Mouse (Mus musculus) midbrain, embryonic 11.5 days (tissue): ENCODE results near the gene Dhfr. TPM values are rescaled to one million over a fixed set of nuclear protein-coding genes. Genes with fewer than 3 reads are reported as not detected.

ENCODE experiments used
- ATAC-seq: fragments of 200-750 bp; cut with Nextera tagmentation; 2 replicates; pipeline ENCODE4 v1.8.0; 2017; ENCODE audit warnings: moderate TSS enrichment, moderate library complexity; ENCODE audit not compliant: low FRiP score
- DNase-seq: peaks from one replicate; pipeline ENCODE4 v3.0.0; 2015; ENCODE audit warnings: low spot score; ENCODE audit errors: missing footprints
- H3K27ac ChIP-seq: fragments of 300-500 bp; sonication (generic); 2 replicates; pipeline ENCODE4 v1.5.1; 2014; ENCODE audit warnings: low read depth, low read length
- H3K27me3 ChIP-seq: fragments of 300-500 bp; sonication (generic); 2 replicates; pipeline ENCODE4 v1.6.1; 2014; ENCODE audit warnings: mild to moderate bottlenecking, low read length, moderate library complexity, mixed read lengths; ENCODE audit not compliant: control insufficient read depth, insufficient read depth
- H3K36me3 ChIP-seq: fragments of 300-500 bp; sonication (generic); 2 replicates; pipeline ENCODE4 v1.6.1; 2014; ENCODE audit warnings: mild to moderate bottlenecking, low read length, moderate library complexity, mixed read lengths; ENCODE audit not compliant: control insufficient read depth, insufficient read depth
- H3K4me1 ChIP-seq: fragments of 300-500 bp; sonication (generic); 2 replicates; pipeline ENCODE4 v1.6.1; 2014; ENCODE audit warnings: low read length; ENCODE audit not compliant: control insufficient read depth, insufficient read depth
- H3K4me2 ChIP-seq: fragments of 300-500 bp; sonication (generic); 2 replicates; pipeline ENCODE4 v1.6.1; 2014; ENCODE audit warnings: mild to moderate bottlenecking, moderate library complexity
- H3K4me3 ChIP-seq: fragments of 300-500 bp; sonication (generic); 2 replicates; pipeline ENCODE4 v1.5.1; 2014; ENCODE audit warnings: low read depth, low read length
- H3K9ac ChIP-seq: fragments of 300-500 bp; sonication (generic); 2 replicates; pipeline ENCODE4 v1.6.1; 2014; ENCODE audit warnings: low read length
- H3K9me3 ChIP-seq: fragments of 300-500 bp; sonication (generic); 2 replicates; pipeline ENCODE4 v1.6.1; 2016; ENCODE audit warnings: low read length; ENCODE audit not compliant: control insufficient read depth
- WGBS: fragments of 180-500 bp; shearing (Covaris S2); extraction: QIAGEN DNeasy Blood & Tissue Kit; methylation state at CpG from one replicate; pipeline ENCODE4 v1.1.7; 2014; 5-methylcytosine and 5-hydroxymethylcytosine counted together
- polyA plus RNA-seq: library from polyadenylated mRNA; unstranded; fragments of >200 nt; fragmentation: Nextera tagmentation; extraction: Ambion mirVana; gene quantifications from 2 replicates; pipeline ENCODE4 v1.2.1, GENCODE M21; 2014

Dhfr gene
- polyA plus RNA-seq, result 25.3 and 25.8 TPM in 2 replicates

- Histone ChIP-seq H3K4me2 (peak within 1 kb of the TSS; percentile 90), H3K27me3 (no peaks in the 10 kb centered on the region), H3K9ac (peak within 1 kb of the TSS; percentile 73), H3K27ac (peak within 1 kb of the TSS; percentile 46), H3K4me1 (peaks cover 10% of the 10 kb centered on the region; the same call in 1 of the 2 replicates), H3K9me3 (no peaks in the 10 kb centered on the region), H3K36me3 (no peaks in the 10 kb centered on the region; the same call in 1 of the 2 replicates), H3K4me3 (peak within 1 kb of the TSS; percentile 68)
- peak; percentile 98 for ATAC-seq
- under 1% methylated on average over 75 of the region's 76 CpGs for WGBS
- peak; percentile 100 for DNase-seq
These were observed at the start of gene Dhfr, which contains the start of gene Msh3 for GRCm38 (mm10) chr13:92354456-92355271. Dhfr (plus strand) TSS chr13:92354726. Msh3 (minus strand) TSS chr13:92355003.

GRCm38 (mm10) chr13:92305680-92306079, 48.8 kb upstream of the Dhfr start, which contains the start of gene Gm20379:
Gm20379 (plus strand) TSS chr13:92305980.
- Histone ChIP-seq H3K27me3 (no peaks in the 10 kb centered on the region), H3K27ac (no peak within 1 kb of the TSS), H3K4me3 (no peak within 1 kb of the TSS), H3K9me3 (no peaks in the 10 kb centered on the region), H3K36me3 (no peaks in the 10 kb centered on the region), H3K9ac (no peak within 1 kb of the TSS), H3K4me2 (no peak within 1 kb of the TSS), H3K4me1 (no peaks in the 10 kb centered on the region)
- no peak for ATAC-seq
- DNase-seq, result no peak
- WGBS, result 98% methylated on average over 11 of the region's 11 CpGs

- no peak overlapping the region for H3K27ac ChIP-seq
- no peak overlapping the region for H3K9ac ChIP-seq
- no peak overlapping the region for H3K4me3 ChIP-seq
- no peak overlapping the region for H3K4me2 ChIP-seq
- ATAC-seq, result no peak
- 0 out of 2 replicates have a peak, but pooled peaks cover 3% of the 10 kb centered on the region for H3K36me3 ChIP-seq
- no peak for DNase-seq
- no peaks in the 10 kb centered on the region for H3K27me3 ChIP-seq
- H3K4me1 ChIP-seq, result no peaks in the 10 kb centered on the region
- 88% methylated on average over 5 of the region's 5 CpGs for WGBS
- H3K9me3 ChIP-seq, result no peaks in the 10 kb centered on the region
These were observed 39.9 kb upstream of the Dhfr start for GRCm38 (mm10) chr13:92314613-92315012.

- Histone ChIP-seq H3K9me3 (no peaks in the 10 kb centered on the region), H3K4me2 (no peak overlapping the region), H3K4me3 (no peak overlapping the region), H3K27me3 (no peaks in the 10 kb centered on the region), H3K9ac (no peak overlapping the region), H3K36me3 (0 out of 2 replicates have a peak, but pooled peaks cover 5% of the 10 kb centered on the region), H3K27ac (no peak overlapping the region), H3K4me1 (no peaks in the 10 kb centered on the region)
- no peak for ATAC-seq
- WGBS, result 89% methylated on average over 5 of the region's 5 CpGs
- no peak for DNase-seq
These were observed 33.8 kb upstream of the Dhfr start for GRCm38 (mm10) chr13:92320770-92321169.

GRCm38 (mm10) chr13:92326030-92326429, 28.5 kb upstream of the Dhfr start:
- H3K27ac ChIP-seq, result no peak overlapping the region
- whole genome bisulfite sequencing, result 82% methylated on average over 5 of the region's 5 CpGs
- no peak for ATAC-seq
- 0 out of 2 replicates have a peak, but pooled peaks cover 3% of the 10 kb centered on the region for H3K36me3 ChIP-seq
- H3K27me3 ChIP-seq, result no peaks in the 10 kb centered on the region
- H3K4me1 ChIP-seq, result no peaks in the 10 kb centered on the region
- DNase-seq, result no peak
- H3K4me2 ChIP-seq, result no peak overlapping the region
- H3K4me3 ChIP-seq, result no peak overlapping the region
- no peak overlapping the region for H3K9ac ChIP-seq
- no peaks in the 10 kb centered on the region for H3K9me3 ChIP-seq

- H3K4me1 ChIP-seq, result no peaks in the 10 kb centered on the region
- no peaks in the 10 kb centered on the region for H3K36me3 ChIP-seq
- WGBS, result 87% methylated on average over 2 of the region's 2 CpGs
- no peaks in the 10 kb centered on the region for H3K27me3 ChIP-seq
- H3K9me3 ChIP-seq, result no peaks in the 10 kb centered on the region
- no peak for ATAC-seq
- no peak for DNase-seq
- H3K27ac ChIP-seq, result no peak overlapping the region
- no peak overlapping the region for H3K9ac ChIP-seq
- H3K4me2 ChIP-seq, result no peak overlapping the region
- H3K4me3 ChIP-seq, result no peak overlapping the region
These were observed 26.5 kb upstream of the Dhfr start for GRCm38 (mm10) chr13:92328000-92328399.

- no peaks in the 10 kb centered on the region for H3K27me3 ChIP-seq
- ATAC-seq (no peak), DNase-seq (no peak)
- no peaks in the 10 kb centered on the region for H3K4me1 ChIP-seq
- H3K27ac ChIP-seq, result no peak overlapping the region
- no peak overlapping the region for H3K9ac ChIP-seq
- H3K9me3 ChIP-seq, result no peaks in the 10 kb centered on the region
- WGBS, result 93% methylated on average over 3 of the region's 3 CpGs
- H3K4me3 ChIP-seq, result no peak overlapping the region
- H3K4me2 ChIP-seq, result no peak overlapping the region
- no peaks in the 10 kb centered on the region for H3K36me3 ChIP-seq
These were observed 23.9 kb upstream of the Dhfr start for GRCm38 (mm10) chr13:92330621-92331020.

GRCm38 (mm10) chr13:92332103-92332879, 22.2 kb upstream of the Dhfr start:
- no peaks in the 10 kb centered on the region for H3K9me3 ChIP-seq
- no peaks in the 10 kb centered on the region for H3K36me3 ChIP-seq
- ATAC-seq, result no peak

GRCm38 (mm10) chr13:92336857-92337256, 17.7 kb upstream of the Dhfr start:
- ATAC-seq (no peak), DNase-seq (no peak)
- Histone ChIP-seq H3K4me2 (no peak overlapping the region), H3K27me3 (no peaks in the 10 kb centered on the region), H3K9me3 (no peaks in the 10 kb centered on the region), H3K4me1 (no peaks in the 10 kb centered on the region), H3K27ac (no peak overlapping the region), H3K9ac (no peak overlapping the region), H3K4me3 (no peak overlapping the region), H3K36me3 (0 out of 2 replicates have a peak, but pooled peaks cover under 1% of the 10 kb centered on the region)
- WGBS, result 94% methylated on average over 1 of the region's 1 CpGs

More at GRCm38 (mm10) chr13:92332103-92332879, 22.2 kb upstream of the Dhfr start:
- Histone ChIP-seq H3K4me1 (no peaks in the 10 kb centered on the region), H3K27ac (no peak overlapping the region), H3K4me3 (no peak overlapping the region), H3K4me2 (no peak overlapping the region), H3K9ac (no peak overlapping the region), H3K27me3 (no peaks in the 10 kb centered on the region)
- no peak for DNase-seq
- WGBS, result 91% methylated on average over 15 of the region's 15 CpGs
